Mouse (Mus musculus): ENCODE measurements at regions not wholly inside any gene's neighbourhood (a gene's known extent, or its start where the extent isn't known, plus 50 kb on each side); places are given as distances from the start of the nearest gene placed in this dataset.

DNA sequence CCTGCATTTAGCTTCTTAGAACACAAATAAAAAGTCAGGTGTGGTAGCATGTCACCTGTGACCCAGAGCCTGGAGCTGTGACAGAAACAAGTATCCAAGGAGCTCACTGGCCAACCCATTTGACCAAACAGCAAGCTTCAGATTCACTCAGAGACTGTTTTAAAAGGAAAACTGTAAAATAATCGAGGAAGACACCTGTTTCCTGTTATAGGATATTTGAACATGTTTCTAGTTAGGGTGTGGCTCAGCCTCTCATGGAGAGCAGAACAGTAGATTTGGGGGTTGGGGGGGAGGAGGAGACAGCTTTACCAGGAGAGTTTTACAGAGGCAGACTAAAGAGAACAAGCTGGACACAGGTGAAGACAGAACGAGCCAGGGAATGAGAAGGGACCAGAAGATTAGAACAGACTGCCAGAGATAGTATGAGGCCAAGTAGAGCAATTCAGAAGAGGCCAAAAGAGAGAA, 230.6 kb downstream of the Cd47 start:
- no peak overlapping the region for H3K9ac ChIP-seq
- DNase-seq (no peak), ATAC-seq (ENCODE audit: insufficient read depth) (no peak)
- H3K9me3 ChIP-seq (ENCODE audit: low read depth, low read length): no peaks in the 10 kb centered on the region
- no peaks in the 10 kb centered on the region for H3K27me3 ChIP-seq (ENCODE audit: insufficient read depth, low read length)
- WGBS: 39% methylated on average over 2 of the region's 2 CpGs
- no peak overlapping the region for H3K4me3 ChIP-seq (ENCODE audit: low read depth, low read length)
- H3K27ac ChIP-seq (ENCODE audit: low read depth): no peak overlapping the region
- no peak overlapping the region for H3K4me2 ChIP-seq
- TF ChIP-seq CTCF (IDR thresholded peaks at IDR 0.05; ENCODE audit: low read depth): no peak
- no peaks in the 10 kb centered on the region for H3K36me3 ChIP-seq (ENCODE audit: insufficient read depth)
- H3K4me1 ChIP-seq (ENCODE audit: insufficient read depth): no peaks in the 10 kb centered on the region

GRCm38 (mm10) chr16:50032798-50033197, 232.5 kb downstream of the Cd47 start:
- Histone ChIP-seq H3K27ac (ENCODE audit: low read depth) (no peak overlapping the region), H3K4me1 (ENCODE audit: insufficient read depth) (no peaks in the 10 kb centered on the region), H3K27me3 (ENCODE audit: insufficient read depth, low read length) (no peaks in the 10 kb centered on the region), H3K36me3 (ENCODE audit: insufficient read depth) (no peaks in the 10 kb centered on the region), H3K4me2 (no peak overlapping the region), H3K9ac (no peak overlapping the region), H3K9me3 (ENCODE audit: low read depth, low read length) (no peaks in the 10 kb centered on the region), H3K4me3 (ENCODE audit: low read depth, low read length) (no peak overlapping the region)
- no peak for TF ChIP-seq CTCF (IDR thresholded peaks at IDR 0.05; ENCODE audit: low read depth)
- ATAC-seq (ENCODE audit: insufficient read depth) (no peak), DNase-seq (no peak)
- WGBS: 73% methylated on average over 2 of the region's 2 CpGs

DNA sequence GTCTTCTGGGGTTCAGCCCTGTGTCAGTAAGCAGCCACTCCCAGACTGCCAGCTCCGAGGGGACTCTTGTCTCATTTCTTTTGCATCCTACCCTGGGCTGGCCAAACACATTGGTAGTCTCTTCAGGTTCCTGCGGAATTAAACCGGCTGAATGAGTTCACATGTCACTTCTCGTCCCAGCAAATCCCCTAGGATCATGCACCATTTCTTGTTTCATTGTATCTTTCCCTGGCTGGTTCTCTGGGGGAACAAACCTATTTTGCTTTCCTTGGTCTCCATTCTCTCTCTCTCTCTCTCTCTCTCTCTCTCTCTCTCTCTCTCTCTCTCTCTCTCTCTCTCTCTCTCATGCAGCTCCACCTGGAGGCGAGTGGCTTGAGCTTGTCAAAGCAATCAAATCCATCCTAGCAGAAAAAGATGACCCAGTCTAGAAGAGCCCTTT, 236.0 kb downstream of the Cd47 start:
- ATAC-seq (ENCODE audit: insufficient read depth): no peak
- Histone ChIP-seq H3K27me3 (ENCODE audit: insufficient read depth, low read length) (no peaks in the 10 kb centered on the region), H3K4me1 (ENCODE audit: insufficient read depth) (no peaks in the 10 kb centered on the region), H3K27ac (ENCODE audit: low read depth) (no peak overlapping the region), H3K4me3 (ENCODE audit: low read depth, low read length) (no peak overlapping the region), H3K4me2 (no peak overlapping the region), H3K36me3 (ENCODE audit: insufficient read depth) (no peaks in the 10 kb centered on the region), H3K9ac (no peak overlapping the region), H3K9me3 (ENCODE audit: low read depth, low read length) (no peaks in the 10 kb centered on the region)
- peak; percentile 24 for TF ChIP-seq CTCF (IDR thresholded peaks at IDR 0.05; ENCODE audit: low read depth)
- DNase-seq: no peak
- 53% methylated on average over 5 of the region's 5 CpGs for WGBS

GRCm38 (mm10) chr16:50044103-50044502, 243.8 kb downstream of the Cd47 start:
- Histone ChIP-seq H3K27me3 (ENCODE audit: insufficient read depth, low read length) (no peaks in the 10 kb centered on the region), H3K9ac (no peak overlapping the region), H3K9me3 (ENCODE audit: low read depth, low read length) (peaks cover 4% of the 10 kb centered on the region; the same call in 1 of the 2 replicates), H3K36me3 (ENCODE audit: insufficient read depth) (no peaks in the 10 kb centered on the region), H3K4me2 (no peak overlapping the region), H3K27ac (ENCODE audit: low read depth) (no peak overlapping the region), H3K4me1 (ENCODE audit: insufficient read depth) (no peaks in the 10 kb centered on the region), H3K4me3 (ENCODE audit: low read depth, low read length) (no peak overlapping the region)
- 73% methylated on average over 1 of the region's 1 CpGs for WGBS
- DNase-seq (no peak), ATAC-seq (ENCODE audit: insufficient read depth) (no peak)
- no peak for TF ChIP-seq CTCF (IDR thresholded peaks at IDR 0.05; ENCODE audit: low read depth)

DNA sequence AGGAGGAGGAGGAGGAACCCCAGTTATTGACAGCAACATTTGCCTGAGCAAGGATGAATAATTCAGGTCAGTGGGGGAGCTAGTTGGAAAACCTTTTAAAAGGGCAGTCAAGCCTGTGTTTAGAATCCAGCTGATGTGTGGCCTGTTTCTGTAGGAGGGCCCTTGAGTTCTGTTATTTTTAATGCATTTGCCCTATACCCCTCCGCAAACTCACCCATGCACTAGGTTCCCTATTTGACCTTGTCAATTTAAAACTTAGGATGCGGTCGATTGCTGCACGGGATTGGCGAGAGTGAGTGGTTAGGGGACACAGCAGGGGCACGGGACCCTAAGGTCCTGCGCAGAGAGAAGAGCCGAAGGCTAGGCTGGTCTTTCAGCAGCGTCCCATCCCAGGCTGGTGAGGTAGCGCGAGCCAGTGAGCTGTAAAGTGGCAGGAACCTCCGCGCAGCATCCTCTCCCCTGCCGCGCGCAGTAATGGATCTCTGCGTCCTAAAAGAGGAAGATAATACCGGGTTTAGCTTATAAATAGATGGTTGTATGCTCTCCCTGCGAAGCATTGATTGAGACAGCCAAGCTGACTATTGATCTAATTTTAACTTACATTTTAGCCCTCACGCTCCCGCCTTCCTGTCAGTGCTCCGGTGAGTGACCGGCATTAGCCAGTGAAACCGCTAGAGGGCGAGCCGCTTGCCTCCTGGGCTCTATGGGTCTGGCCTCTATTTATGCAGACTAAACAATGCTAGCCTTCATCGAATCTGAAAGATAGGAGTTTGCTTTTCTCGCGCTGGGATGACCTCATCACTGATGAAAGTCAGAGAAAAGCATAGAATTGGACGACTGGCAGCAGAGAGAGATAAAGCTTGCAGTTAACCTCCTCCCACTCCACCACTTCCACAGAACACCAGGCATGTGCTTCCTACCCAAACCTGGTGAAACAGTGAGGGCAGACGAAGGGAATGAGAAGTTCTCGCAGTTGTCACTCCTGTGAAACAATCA, 245.5 kb downstream of the Cd47 start:
- peak overlapping the region; percentile 65 for H3K4me2 ChIP-seq
- peak overlapping the region; percentile 33 for H3K4me3 ChIP-seq (ENCODE audit: low read depth, low read length)
- no peaks in the 10 kb centered on the region for H3K36me3 ChIP-seq (ENCODE audit: insufficient read depth)
- DNase-seq: peak; percentile 84
- H3K9ac ChIP-seq: peak overlapping the region; percentile 23; the same call in 1 of the 2 replicates
- WGBS: 14% methylated on average over 32 of the region's 32 CpGs
- peak; percentile 87 for ATAC-seq (ENCODE audit: insufficient read depth)
- H3K9me3 ChIP-seq (ENCODE audit: low read depth, low read length): peaks cover 4% of the 10 kb centered on the region; the same call in 1 of the 2 replicates
- H3K27ac ChIP-seq (ENCODE audit: low read depth): no peak overlapping the region
- no peaks in the 10 kb centered on the region for H3K27me3 ChIP-seq (ENCODE audit: insufficient read depth, low read length)
- TF ChIP-seq CTCF (IDR thresholded peaks at IDR 0.05; ENCODE audit: low read depth): peak; percentile 87
- no peaks in the 10 kb centered on the region for H3K4me1 ChIP-seq (ENCODE audit: insufficient read depth)

DNA sequence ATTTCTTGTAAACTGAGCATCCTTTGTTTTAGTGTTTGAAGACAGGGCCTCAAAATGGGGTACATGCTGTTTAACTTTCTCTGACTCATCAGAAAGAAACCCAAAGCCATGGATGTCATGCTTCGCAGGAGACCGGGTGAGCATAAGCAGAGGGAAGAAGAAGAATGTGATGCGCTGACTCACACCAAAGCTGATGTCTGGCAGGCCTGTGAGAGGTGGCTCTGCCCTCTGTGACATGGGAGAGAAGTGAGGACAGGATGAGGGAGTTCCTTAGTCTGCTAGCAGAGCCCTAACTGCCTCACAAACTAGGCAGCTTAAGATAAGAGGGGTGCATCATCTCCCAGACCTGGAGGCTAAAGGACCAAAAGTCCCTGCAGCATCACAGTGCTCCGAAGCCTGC, 263.2 kb downstream of the Cd47 start:
- WGBS: 79% methylated on average over 4 of the region's 4 CpGs
- Histone ChIP-seq H3K27me3 (ENCODE audit: insufficient read depth, low read length) (no peaks in the 10 kb centered on the region), H3K4me1 (ENCODE audit: insufficient read depth) (no peaks in the 10 kb centered on the region), H3K27ac (ENCODE audit: low read depth) (no peak overlapping the region), H3K36me3 (ENCODE audit: insufficient read depth) (no peaks in the 10 kb centered on the region), H3K4me2 (no peak overlapping the region), H3K9ac (no peak overlapping the region), H3K4me3 (ENCODE audit: low read depth, low read length) (no peak overlapping the region), H3K9me3 (ENCODE audit: low read depth, low read length) (0 out of 2 replicates have a peak, but pooled peaks cover 3% of the 10 kb centered on the region)
- no peak for TF ChIP-seq CTCF (IDR thresholded peaks at IDR 0.05; ENCODE audit: low read depth)
- ATAC-seq (ENCODE audit: insufficient read depth): no peak
- DNase-seq: no peak

DNA sequence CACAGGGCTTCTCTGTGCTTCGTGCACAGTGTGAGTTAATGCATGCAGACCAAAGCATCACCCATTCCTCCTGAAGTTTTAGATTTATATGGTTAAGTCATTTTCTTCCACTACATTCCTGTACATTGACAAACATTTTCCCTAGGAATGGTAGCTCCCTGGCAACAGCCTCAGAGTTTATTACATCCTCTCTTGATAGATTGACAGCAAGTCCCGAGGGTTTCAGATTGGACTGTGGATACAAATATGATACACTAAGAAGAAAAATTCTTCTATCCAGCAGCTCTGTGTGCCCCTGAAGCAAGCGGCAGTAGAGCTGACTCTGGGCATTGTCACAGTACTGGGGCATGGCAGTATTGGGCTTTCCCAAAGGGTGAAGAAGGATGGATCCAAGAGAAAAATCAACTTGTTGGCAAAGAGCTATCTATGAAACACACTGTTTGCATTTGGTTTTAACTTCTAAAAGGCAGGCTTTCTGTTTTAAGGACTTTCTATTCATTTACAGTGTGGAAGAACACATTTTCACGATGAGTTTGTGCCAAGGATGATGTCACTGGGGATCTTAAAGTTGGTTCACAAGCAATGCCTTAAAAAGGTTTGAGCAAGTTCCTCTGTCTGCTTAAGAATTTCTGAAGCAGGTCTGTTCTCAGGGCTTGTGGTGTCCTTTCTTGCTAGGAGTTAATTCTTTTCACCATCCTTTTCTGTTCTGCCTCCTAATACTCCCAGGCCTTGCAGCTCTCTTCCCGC, 265.2 kb downstream of the Cd47 start:
- Histone ChIP-seq H3K4me2 (no peak overlapping the region), H3K27ac (ENCODE audit: low read depth) (no peak overlapping the region), H3K4me1 (ENCODE audit: insufficient read depth) (no peaks in the 10 kb centered on the region), H3K36me3 (ENCODE audit: insufficient read depth) (no peaks in the 10 kb centered on the region), H3K9me3 (ENCODE audit: low read depth, low read length) (0 out of 2 replicates have a peak, but pooled peaks cover 3% of the 10 kb centered on the region), H3K27me3 (ENCODE audit: insufficient read depth, low read length) (no peaks in the 10 kb centered on the region), H3K9ac (no peak overlapping the region), H3K4me3 (ENCODE audit: low read depth, low read length) (no peak overlapping the region)
- ATAC-seq (ENCODE audit: insufficient read depth) (no peak), DNase-seq (no peak)
- 75% methylated on average over 5 of the region's 5 CpGs for WGBS
- no peak for TF ChIP-seq CTCF (IDR thresholded peaks at IDR 0.05; ENCODE audit: low read depth)
